Mouse (Mus musculus): ENCODE data around the gene Cnga2. TPM values are rescaled to one million over a fixed set of nuclear protein-coding genes. Genes with fewer than 3 reads are reported as not detected.
"Not testable (repeated sequence)": the region's sequence is repeated elsewhere in the genome, so short reads cannot be mapped to it uniquely, and the experiment has no call there.

The Cnga2 gene
- polyA plus RNA-seq, 1 experiment from 2014 or later: 0.09 TPM

DNA sequence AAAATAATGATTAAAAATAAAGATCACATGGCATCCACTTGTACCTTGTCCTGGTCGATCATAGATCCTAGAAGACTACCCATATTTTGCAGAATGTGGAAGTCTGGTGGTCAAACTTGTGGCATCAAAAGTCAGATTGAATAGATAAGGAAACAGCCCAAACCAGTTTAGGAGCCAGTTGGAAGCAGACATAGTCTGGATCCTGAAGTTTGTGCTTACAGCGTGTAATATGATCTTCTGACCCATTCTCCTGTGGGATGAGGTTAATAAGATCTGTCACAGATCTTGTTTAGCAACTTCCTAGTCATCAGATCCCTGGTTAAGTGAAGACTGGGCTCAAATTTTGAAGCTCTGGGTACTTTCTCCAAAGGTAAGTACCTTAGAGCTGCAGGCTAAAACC, 19.0 kb upstream of the Cnga2 start, which contains the start of gene Fate1:
Gene Fate1 (plus strand): TSS at position 301 of the 400 bp plus-strand sequence.
- Histone ChIP-seq H3K4me2 (ENCODE audit: low read length) (no peak within 1 kb of the TSS), H3K4me1 (ENCODE audit: control insufficient read depth, insufficient read depth, low read length) (no peaks in the 10 kb centered on the region), H3K9me3 (ENCODE audit: control insufficient read depth, low read length) (no peaks in the 10 kb centered on the region), H3K36me3 (ENCODE audit: control insufficient read depth, insufficient read depth, low read length) (no peaks in the 10 kb centered on the region), H3K4me3 (replicated peaks; ENCODE audit: low read depth, low read length) (no peak within 1 kb of the TSS), H3K27ac (replicated peaks; ENCODE audit: low read depth, low read length) (no peak within 1 kb of the TSS), H3K27me3 (ENCODE audit: control insufficient read depth, insufficient read depth, low read length) (no peaks in the 10 kb centered on the region), H3K9ac (replicated peaks; ENCODE audit: low read length) (no peak within 1 kb of the TSS)
- DNase-seq (no peak), ATAC-seq (ENCODE audit: low FRiP score, low TSS enrichment) (no peak)
- 77% methylated on average over 2 of the region's 2 CpGs for WGBS

DNA sequence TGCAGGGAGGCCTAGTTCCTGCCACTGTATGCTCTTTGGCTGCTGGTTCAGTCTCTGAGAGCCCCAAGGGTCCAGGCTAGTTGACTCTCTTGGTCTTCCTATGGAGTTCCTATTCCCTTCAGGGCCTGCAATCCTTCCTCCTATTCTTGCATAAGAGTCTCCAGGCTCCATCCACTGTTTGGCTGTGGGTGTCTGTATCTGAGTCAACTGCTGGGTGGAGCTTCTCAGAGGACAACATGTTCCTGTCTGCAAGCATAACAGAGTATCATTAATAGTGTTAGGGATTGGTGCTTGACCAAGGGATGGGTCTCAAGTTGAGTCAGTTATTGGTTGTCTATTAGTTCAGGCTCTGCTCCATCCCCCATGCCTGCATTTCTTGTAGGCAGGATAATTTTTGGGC, 14.0 kb upstream of the Cnga2 start:
- not testable (repeated sequence) for H3K36me3 ChIP-seq (ENCODE audit: control insufficient read depth, insufficient read depth, low read length); H3K27me3 ChIP-seq (ENCODE audit: control insufficient read depth, insufficient read depth, low read length); H3K9ac ChIP-seq (replicated peaks; ENCODE audit: low read length); H3K9me3 ChIP-seq (ENCODE audit: control insufficient read depth, low read length); ATAC-seq (ENCODE audit: low FRiP score, low TSS enrichment); H3K4me1 ChIP-seq (ENCODE audit: control insufficient read depth, insufficient read depth, low read length); H3K4me3 ChIP-seq (replicated peaks; ENCODE audit: low read depth, low read length); H3K4me2 ChIP-seq (ENCODE audit: low read length); DNase-seq; H3K27ac ChIP-seq (replicated peaks; ENCODE audit: low read depth, low read length)

DNA sequence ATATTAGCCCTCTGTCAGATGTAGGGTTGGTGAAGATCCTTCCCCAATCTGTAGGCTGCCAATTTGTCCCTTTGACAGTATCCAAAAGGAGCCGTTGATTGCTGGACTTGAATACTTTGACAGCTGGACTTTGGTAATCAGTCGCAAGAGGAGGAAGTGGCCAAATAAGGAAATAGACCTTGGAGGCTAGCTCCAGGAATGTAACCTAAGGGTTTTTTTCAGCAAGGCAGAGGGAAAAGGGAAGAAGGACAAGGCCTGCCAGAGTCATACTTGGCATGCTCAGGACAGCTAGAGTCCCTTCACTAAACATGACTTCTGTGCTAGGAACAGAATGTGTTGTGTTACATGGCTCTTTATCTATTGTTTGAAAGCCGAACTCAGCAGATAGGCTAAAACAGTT, 11.2 kb upstream of the Cnga2 start:
- Histone ChIP-seq H3K4me2 (ENCODE audit: low read length) (no peak overlapping the region), H3K9me3 (ENCODE audit: control insufficient read depth, low read length) (no peaks in the 10 kb centered on the region), H3K27ac (replicated peaks; ENCODE audit: low read depth, low read length) (no peak overlapping the region), H3K4me1 (ENCODE audit: control insufficient read depth, insufficient read depth, low read length) (no peaks in the 10 kb centered on the region), H3K9ac (replicated peaks; ENCODE audit: low read length) (no peak overlapping the region), H3K4me3 (replicated peaks; ENCODE audit: low read depth, low read length) (no peak overlapping the region), H3K27me3 (ENCODE audit: control insufficient read depth, insufficient read depth, low read length) (no peaks in the 10 kb centered on the region), H3K36me3 (ENCODE audit: control insufficient read depth, insufficient read depth, low read length) (no peaks in the 10 kb centered on the region)
- ATAC-seq (ENCODE audit: low FRiP score, low TSS enrichment) (no peak), DNase-seq (no peak)
- WGBS: 91% methylated on average over 3 of the region's 3 CpGs

DNA sequence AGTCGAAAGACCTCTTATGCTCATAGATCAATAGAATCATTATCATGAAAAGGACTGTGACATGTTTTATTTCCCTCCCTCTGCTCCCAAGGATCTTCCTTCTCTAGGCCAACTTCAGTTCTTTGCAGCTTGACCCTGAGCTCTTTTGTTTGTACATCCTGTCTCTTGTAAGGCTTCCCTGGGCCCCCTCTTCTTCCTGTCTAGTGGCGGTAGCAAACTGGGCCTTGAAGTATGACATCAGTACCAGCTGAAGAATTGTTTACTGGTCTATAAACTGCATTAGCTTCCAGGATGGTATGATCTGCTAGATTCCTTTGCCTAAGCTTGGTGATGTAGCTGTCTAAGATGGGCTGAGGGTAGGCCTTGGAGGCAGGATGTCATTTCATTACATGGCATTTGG, 10.3 kb upstream of the Cnga2 start:
- ATAC-seq (ENCODE audit: low FRiP score, low TSS enrichment): no peak
- H3K4me3 ChIP-seq (replicated peaks; ENCODE audit: low read depth, low read length): no peak overlapping the region
- no peaks in the 10 kb centered on the region for H3K27me3 ChIP-seq (ENCODE audit: control insufficient read depth, insufficient read depth, low read length)
- no peak for DNase-seq
- 60% methylated on average over 2 of the region's 2 CpGs for WGBS
- H3K36me3 ChIP-seq (ENCODE audit: control insufficient read depth, insufficient read depth, low read length): no peaks in the 10 kb centered on the region
- no peak overlapping the region for H3K9ac ChIP-seq (replicated peaks; ENCODE audit: low read length)
- H3K4me1 ChIP-seq (ENCODE audit: control insufficient read depth, insufficient read depth, low read length): no peaks in the 10 kb centered on the region
- H3K27ac ChIP-seq (replicated peaks; ENCODE audit: low read depth, low read length): no peak overlapping the region
- no peaks in the 10 kb centered on the region for H3K9me3 ChIP-seq (ENCODE audit: control insufficient read depth, low read length)
- H3K4me2 ChIP-seq (ENCODE audit: low read length): no peak overlapping the region

DNA sequence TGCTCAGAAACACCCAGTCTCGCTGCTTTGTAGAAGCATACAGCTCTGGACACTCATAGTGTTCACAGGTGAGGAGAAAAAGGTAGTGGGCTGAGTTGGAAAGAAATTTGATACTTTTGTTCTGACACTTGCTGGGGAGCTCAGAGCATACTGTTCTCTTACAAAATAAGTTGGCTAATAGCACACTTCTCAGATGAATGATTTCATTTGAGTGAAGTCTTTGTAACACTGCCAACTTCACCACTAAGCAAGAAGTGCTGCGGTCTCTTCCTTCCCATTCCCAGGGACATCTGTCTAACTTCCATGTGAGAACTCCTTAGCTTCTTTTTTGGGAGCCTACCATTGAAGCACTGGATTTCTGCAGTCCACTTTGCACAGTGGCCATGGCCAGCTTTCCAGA, 8.4 kb upstream of the Cnga2 start:
- Histone ChIP-seq H3K9ac (replicated peaks; ENCODE audit: low read length) (no peak overlapping the region), H3K4me1 (ENCODE audit: control insufficient read depth, insufficient read depth, low read length) (no peaks in the 10 kb centered on the region), H3K36me3 (ENCODE audit: control insufficient read depth, insufficient read depth, low read length) (no peaks in the 10 kb centered on the region), H3K27ac (replicated peaks; ENCODE audit: low read depth, low read length) (no peak overlapping the region), H3K4me2 (ENCODE audit: low read length) (no peak overlapping the region), H3K9me3 (ENCODE audit: control insufficient read depth, low read length) (no peaks in the 10 kb centered on the region), H3K4me3 (replicated peaks; ENCODE audit: low read depth, low read length) (no peak overlapping the region), H3K27me3 (ENCODE audit: control insufficient read depth, insufficient read depth, low read length) (no peaks in the 10 kb centered on the region)
- DNase-seq (no peak), ATAC-seq (ENCODE audit: low FRiP score, low TSS enrichment) (no peak)
- WGBS: 78% methylated on average over 2 of the region's 2 CpGs

DNA sequence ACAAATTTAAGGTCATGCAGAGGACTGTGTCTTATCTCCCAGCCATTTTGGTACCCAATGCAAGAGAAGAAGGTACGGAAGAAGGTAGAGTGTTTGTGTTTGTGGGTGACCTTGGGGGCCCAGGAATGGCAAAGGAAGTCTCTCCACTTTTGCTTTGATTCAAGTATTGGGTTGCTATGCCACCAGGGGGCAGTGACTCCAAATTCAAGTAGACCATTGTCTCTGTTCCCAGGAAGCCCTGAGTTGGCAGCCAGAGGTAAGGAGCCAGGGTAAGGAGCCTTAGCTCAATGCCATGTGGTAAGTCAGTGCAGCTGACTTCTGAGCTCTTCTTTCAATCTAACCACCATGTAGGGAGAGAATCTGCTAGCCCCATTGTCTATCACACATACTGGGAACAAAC, 7.9 kb upstream of the Cnga2 start:
- H3K27ac ChIP-seq (replicated peaks; ENCODE audit: low read depth, low read length): no peak overlapping the region
- ATAC-seq (ENCODE audit: low FRiP score, low TSS enrichment): no peak
- H3K36me3 ChIP-seq (ENCODE audit: control insufficient read depth, insufficient read depth, low read length): no peaks in the 10 kb centered on the region
- no peaks in the 10 kb centered on the region for H3K27me3 ChIP-seq (ENCODE audit: control insufficient read depth, insufficient read depth, low read length)
- H3K9me3 ChIP-seq (ENCODE audit: control insufficient read depth, low read length): no peaks in the 10 kb centered on the region
- peak; percentile 8 for DNase-seq
- H3K4me1 ChIP-seq (ENCODE audit: control insufficient read depth, insufficient read depth, low read length): no peaks in the 10 kb centered on the region
- 93% methylated on average over 1 of the region's 1 CpGs for WGBS
- H3K4me2 ChIP-seq (ENCODE audit: low read length): no peak overlapping the region
- no peak overlapping the region for H3K9ac ChIP-seq (replicated peaks; ENCODE audit: low read length)
- H3K4me3 ChIP-seq (replicated peaks; ENCODE audit: low read depth, low read length): no peak overlapping the region

DNA sequence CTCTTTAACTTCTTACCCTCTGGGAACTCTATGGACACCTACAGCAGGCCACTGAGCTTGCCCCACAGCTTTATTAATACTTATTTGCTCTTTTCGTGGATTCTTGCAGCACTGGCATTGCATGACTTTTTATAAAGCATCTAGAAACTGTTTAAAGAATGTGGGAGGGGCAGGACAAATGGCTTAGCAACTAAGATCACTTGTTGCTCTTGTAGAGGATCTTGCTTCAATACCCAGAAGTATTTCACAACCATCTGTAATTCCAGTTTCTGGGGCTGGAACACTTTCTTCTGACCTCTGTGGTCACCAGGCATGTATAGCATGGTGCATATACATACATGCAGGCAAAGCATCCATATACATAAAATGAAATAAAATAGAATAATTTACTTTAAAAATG, 4.3 kb downstream of the Cnga2 start:
- Histone ChIP-seq H3K4me2 (ENCODE audit: low read length) (no peak overlapping the region), H3K9me3 (ENCODE audit: control insufficient read depth, low read length) (no peaks in the 10 kb centered on the region), H3K36me3 (ENCODE audit: control insufficient read depth, insufficient read depth, low read length) (no peaks in the 10 kb centered on the region), H3K27me3 (ENCODE audit: control insufficient read depth, insufficient read depth, low read length) (no peaks in the 10 kb centered on the region), H3K27ac (replicated peaks; ENCODE audit: low read depth, low read length) (no peak overlapping the region), H3K4me3 (replicated peaks; ENCODE audit: low read depth, low read length) (no peak overlapping the region), H3K4me1 (ENCODE audit: control insufficient read depth, insufficient read depth, low read length) (no peaks in the 10 kb centered on the region), H3K9ac (replicated peaks; ENCODE audit: low read length) (no peak overlapping the region)
- ATAC-seq (ENCODE audit: low FRiP score, low TSS enrichment) (no peak), DNase-seq (no peak)
- 64% methylated on average over 1 of the region's 1 CpGs for WGBS

DNA sequence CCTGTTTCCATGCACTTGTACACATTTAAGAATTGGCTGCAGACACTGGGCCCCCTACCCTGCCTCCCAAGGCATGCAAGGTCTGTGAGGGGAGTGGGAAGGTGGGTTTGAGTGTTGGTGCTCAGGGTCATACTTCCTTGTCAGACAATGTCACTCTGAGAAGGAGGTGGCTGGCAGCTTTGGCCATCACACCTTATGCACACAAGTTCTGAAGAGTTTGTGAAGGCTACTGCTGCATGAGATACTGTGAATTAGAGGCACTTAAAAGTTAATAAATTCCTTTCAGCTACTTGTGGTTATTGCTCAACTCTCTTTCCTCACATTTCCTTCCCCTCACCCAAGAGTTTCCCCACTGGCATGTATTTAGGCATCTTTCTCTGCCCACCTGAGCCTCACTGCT, 18.3 kb downstream of the Cnga2 start:
- Histone ChIP-seq H3K9me3 (ENCODE audit: control insufficient read depth, low read length) (no peaks in the 10 kb centered on the region), H3K4me3 (replicated peaks; ENCODE audit: low read depth, low read length) (no peak overlapping the region), H3K27ac (replicated peaks; ENCODE audit: low read depth, low read length) (no peak overlapping the region), H3K4me2 (ENCODE audit: low read length) (no peak overlapping the region), H3K9ac (replicated peaks; ENCODE audit: low read length) (no peak overlapping the region), H3K27me3 (ENCODE audit: control insufficient read depth, insufficient read depth, low read length) (no peaks in the 10 kb centered on the region), H3K4me1 (ENCODE audit: control insufficient read depth, insufficient read depth, low read length) (no peaks in the 10 kb centered on the region), H3K36me3 (ENCODE audit: control insufficient read depth, insufficient read depth, low read length) (no peaks in the 10 kb centered on the region)
- DNase-seq (no peak), ATAC-seq (ENCODE audit: low FRiP score, low TSS enrichment) (no peak)

DNA sequence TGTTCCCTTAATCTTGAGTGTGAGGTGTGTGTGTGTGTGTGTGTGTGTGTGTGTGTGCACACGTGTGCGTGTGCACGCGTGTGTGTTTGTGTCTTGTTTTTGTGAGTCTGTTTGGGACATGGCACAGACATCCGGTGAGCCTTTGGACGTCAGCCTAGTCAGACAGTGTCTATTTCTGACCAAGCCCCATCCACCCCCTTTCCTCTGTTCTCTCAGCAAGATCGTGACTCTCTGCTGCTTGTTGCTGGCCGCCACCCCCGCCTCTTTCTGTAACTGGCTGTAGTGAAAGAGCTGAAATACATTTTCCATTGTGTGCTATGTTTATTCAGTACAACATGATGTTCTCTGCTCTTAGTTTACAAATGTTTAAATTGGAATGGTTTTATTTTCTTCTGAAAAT, 20.6 kb downstream of the Cnga2 start:
- no peak overlapping the region for H3K4me3 ChIP-seq (replicated peaks; ENCODE audit: low read depth, low read length)
- no peaks in the 10 kb centered on the region for H3K36me3 ChIP-seq (ENCODE audit: control insufficient read depth, insufficient read depth, low read length)
- 71% methylated on average over 9 of the region's 9 CpGs for WGBS
- H3K9ac ChIP-seq (replicated peaks; ENCODE audit: low read length): no peak overlapping the region
- peak; percentile 5 for DNase-seq
- no peaks in the 10 kb centered on the region for H3K27me3 ChIP-seq (ENCODE audit: control insufficient read depth, insufficient read depth, low read length)
- H3K27ac ChIP-seq (replicated peaks; ENCODE audit: low read depth, low read length): no peak overlapping the region
- ATAC-seq (ENCODE audit: low FRiP score, low TSS enrichment): no peak
- no peaks in the 10 kb centered on the region for H3K9me3 ChIP-seq (ENCODE audit: control insufficient read depth, low read length)
- no peak overlapping the region for H3K4me2 ChIP-seq (ENCODE audit: low read length)
- H3K4me1 ChIP-seq (ENCODE audit: control insufficient read depth, insufficient read depth, low read length): no peaks in the 10 kb centered on the region

Measured in midbrain, embryonic 14.5 days (tissue).